Mouse (Mus musculus): ENCODE results near the gene Col5a1. TPM values are rescaled to one million over a fixed set of nuclear protein-coding genes. Genes with fewer than 3 reads are reported as not detected.

Gene Col5a1
- polyA plus RNA-seq, 1 experiment from 2014 or later: 10.9 TPM

DNA sequence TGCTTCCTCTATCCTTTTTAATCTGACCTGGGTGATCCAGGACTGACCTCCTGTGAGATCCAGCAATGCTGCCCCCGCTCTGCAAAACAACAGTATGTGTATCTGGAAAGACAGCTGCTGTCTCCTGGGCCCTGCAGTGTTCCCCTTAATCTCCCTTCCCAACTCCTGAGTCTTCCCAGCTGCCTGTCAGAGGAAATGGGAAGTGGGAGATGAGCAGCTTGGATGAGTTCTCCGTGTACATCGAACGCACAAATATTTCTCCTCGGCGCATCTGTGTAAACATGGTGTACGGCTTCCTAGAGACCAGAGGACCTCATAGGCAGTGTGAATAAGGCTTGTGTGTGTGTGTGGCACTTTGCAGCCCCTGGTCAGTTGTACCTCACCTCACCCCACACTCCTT lies 70.5 kb downstream of the Col5a1 start:
- TF ChIP-seq EP300 (IDR thresholded peaks at IDR 0.05; ENCODE audit: low read depth) (no peak), CTCF (IDR thresholded peaks at IDR 0.05; ENCODE audit: low read depth) (no peak)
- Histone ChIP-seq H3K4me3 (ENCODE audit: low read depth, low read length) (no peak overlapping the region), H3K27me3 (ENCODE audit: insufficient read depth, low read length) (no peaks in the 10 kb centered on the region), H3K36me3 (replicated peaks; ENCODE audit: insufficient read depth, low read length) (no peaks in the 10 kb centered on the region), H3K4me2 (ENCODE audit: low read depth, low read length) (no peak overlapping the region), H3K4me1 (ENCODE audit: insufficient read depth) (no peaks in the 10 kb centered on the region), H3K9ac (replicated peaks) (no peak overlapping the region), H3K27ac (ENCODE audit: low read depth) (no peak overlapping the region), H3K9me3 (ENCODE audit: low read length) (no peaks in the 10 kb centered on the region)
- ATAC-seq (no peak), DNase-seq (no peak)
- 88% methylated on average over 7 of the region's 7 CpGs for WGBS (ENCODE audit: insufficient replicate concordance)

DNA sequence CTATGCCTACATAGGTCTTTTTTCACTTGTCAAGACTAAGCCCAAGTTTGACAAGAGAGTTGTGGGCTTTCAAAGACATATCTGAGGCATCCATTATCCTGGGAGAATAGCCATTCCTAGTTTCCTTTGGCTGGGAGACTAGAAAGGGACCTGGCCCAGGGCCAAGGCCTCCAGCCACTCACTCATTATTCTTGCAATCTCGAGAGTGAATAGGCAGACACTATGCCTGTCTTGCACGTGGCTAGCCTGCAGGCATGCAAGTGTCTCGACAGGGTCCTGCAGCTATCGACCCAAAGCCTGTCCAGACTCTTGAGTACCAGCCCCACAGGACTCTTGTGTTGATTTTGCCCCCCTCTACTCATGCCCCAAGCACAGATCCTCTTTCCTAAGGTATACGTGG lies 71.0 kb downstream of the Col5a1 start:
- Histone ChIP-seq H3K27me3 (ENCODE audit: insufficient read depth, low read length) (no peaks in the 10 kb centered on the region), H3K4me1 (ENCODE audit: insufficient read depth) (no peaks in the 10 kb centered on the region), H3K36me3 (replicated peaks; ENCODE audit: insufficient read depth, low read length) (no peaks in the 10 kb centered on the region), H3K4me2 (ENCODE audit: low read depth, low read length) (no peak overlapping the region), H3K9me3 (ENCODE audit: low read length) (no peaks in the 10 kb centered on the region), H3K9ac (replicated peaks) (no peak overlapping the region), H3K4me3 (ENCODE audit: low read depth, low read length) (no peak overlapping the region), H3K27ac (ENCODE audit: low read depth) (no peak overlapping the region)
- no peak for TF ChIP-seq CTCF (IDR thresholded peaks at IDR 0.05; ENCODE audit: low read depth)
- TF ChIP-seq EP300 (IDR thresholded peaks at IDR 0.05; ENCODE audit: low read depth): no peak
- 62% methylated on average over 5 of the region's 5 CpGs for WGBS (ENCODE audit: insufficient replicate concordance)
- DNase-seq (no peak), ATAC-seq (no peak)

DNA sequence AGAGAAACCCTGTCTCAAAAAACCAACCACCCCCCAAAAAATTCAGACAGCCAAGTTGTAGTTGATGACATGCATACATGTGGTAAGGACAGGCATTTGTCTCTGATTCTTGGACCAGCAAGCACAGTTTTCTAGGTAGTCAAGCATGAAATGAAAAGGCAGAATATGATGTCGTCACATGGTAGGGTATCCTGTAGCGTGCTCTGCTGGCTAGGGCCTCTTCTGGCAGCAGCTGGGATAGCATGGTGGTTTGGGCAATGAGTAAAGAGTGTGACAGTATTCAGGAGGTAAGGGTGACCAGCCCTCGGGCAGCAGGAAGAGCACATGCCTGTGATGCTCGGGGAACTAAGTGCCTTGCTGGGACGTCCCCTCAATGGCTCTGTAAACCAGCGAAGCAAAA lies 73.0 kb downstream of the Col5a1 start:
- 49% methylated on average over 6 of the region's 6 CpGs for WGBS (ENCODE audit: insufficient replicate concordance)
- DNase-seq (no peak), ATAC-seq (no peak)
- Histone ChIP-seq H3K9ac (replicated peaks) (no peak overlapping the region), H3K27me3 (ENCODE audit: insufficient read depth, low read length) (no peaks in the 10 kb centered on the region), H3K36me3 (replicated peaks; ENCODE audit: insufficient read depth, low read length) (no peaks in the 10 kb centered on the region), H3K4me3 (ENCODE audit: low read depth, low read length) (no peak overlapping the region), H3K9me3 (ENCODE audit: low read length) (no peaks in the 10 kb centered on the region), H3K27ac (ENCODE audit: low read depth) (no peak overlapping the region), H3K4me2 (ENCODE audit: low read depth, low read length) (no peak overlapping the region), H3K4me1 (ENCODE audit: insufficient read depth) (no peaks in the 10 kb centered on the region)
- TF ChIP-seq CTCF (IDR thresholded peaks at IDR 0.05; ENCODE audit: low read depth) (peak; percentile 18; the same call in 1 of the 2 replicates), EP300 (IDR thresholded peaks at IDR 0.05; ENCODE audit: low read depth) (no peak)

DNA sequence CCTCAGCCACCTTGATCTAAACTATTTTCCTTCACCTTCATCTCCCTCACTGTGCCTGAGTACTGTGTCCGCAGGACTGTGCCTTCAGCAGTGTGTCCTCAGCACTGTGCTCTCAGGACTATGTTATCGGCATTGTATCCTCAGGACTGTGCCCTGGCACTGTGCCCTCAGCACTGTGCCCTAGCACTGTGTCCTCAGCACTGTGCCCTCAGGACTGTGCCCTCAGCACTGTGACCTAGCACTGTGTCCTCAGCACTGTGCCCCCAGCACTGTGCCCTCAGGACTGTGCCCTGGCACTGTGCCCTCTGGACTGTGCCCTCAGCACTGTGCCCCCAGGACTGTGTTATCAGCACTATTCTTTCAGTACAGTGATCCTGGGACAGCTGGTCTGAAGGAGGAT lies 75.0 kb downstream of the Col5a1 start:
- Histone ChIP-seq H3K4me3 (ENCODE audit: low read depth, low read length) (no peak overlapping the region), H3K27me3 (ENCODE audit: insufficient read depth, low read length) (no peaks in the 10 kb centered on the region), H3K4me1 (ENCODE audit: insufficient read depth) (no peaks in the 10 kb centered on the region), H3K9me3 (ENCODE audit: low read length) (no peaks in the 10 kb centered on the region), H3K27ac (ENCODE audit: low read depth) (no peak overlapping the region), H3K36me3 (replicated peaks; ENCODE audit: insufficient read depth, low read length) (no peaks in the 10 kb centered on the region), H3K4me2 (ENCODE audit: low read depth, low read length) (no peak overlapping the region), H3K9ac (replicated peaks) (no peak overlapping the region)
- ATAC-seq (no peak), DNase-seq (no peak)
- no peak for TF ChIP-seq EP300 (IDR thresholded peaks at IDR 0.05; ENCODE audit: low read depth)
- no peak for TF ChIP-seq CTCF (IDR thresholded peaks at IDR 0.05; ENCODE audit: low read depth)
- whole genome bisulfite sequencing (ENCODE audit: insufficient replicate concordance): 86% methylated on average over 2 of the region's 2 CpGs

DNA sequence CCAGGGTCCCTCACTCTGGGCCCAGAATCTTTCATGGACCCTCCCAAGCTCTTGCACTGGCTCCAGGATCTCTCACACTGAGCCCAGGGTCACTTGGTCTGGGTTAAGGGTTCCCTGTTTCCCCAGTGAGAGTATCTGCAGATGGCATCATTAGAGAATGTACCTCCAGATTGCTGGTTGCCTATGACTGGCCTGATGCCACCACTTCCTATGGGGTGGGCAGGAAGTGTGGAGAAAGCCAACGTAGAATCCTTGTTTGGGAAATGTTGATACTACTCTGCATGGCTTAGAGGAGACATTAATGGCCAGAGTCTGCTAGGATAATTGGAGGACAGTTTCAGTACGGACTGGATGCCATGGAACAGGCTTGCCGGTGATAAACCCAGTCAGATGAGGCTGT lies 76.2 kb downstream of the Col5a1 start:
- Histone ChIP-seq H3K9ac (replicated peaks) (no peak overlapping the region), H3K27me3 (ENCODE audit: insufficient read depth, low read length) (no peaks in the 10 kb centered on the region), H3K36me3 (replicated peaks; ENCODE audit: insufficient read depth, low read length) (no peaks in the 10 kb centered on the region), H3K27ac (ENCODE audit: low read depth) (no peak overlapping the region), H3K4me2 (ENCODE audit: low read depth, low read length) (no peak overlapping the region), H3K9me3 (ENCODE audit: low read length) (no peaks in the 10 kb centered on the region), H3K4me3 (ENCODE audit: low read depth, low read length) (no peak overlapping the region), H3K4me1 (ENCODE audit: insufficient read depth) (no peaks in the 10 kb centered on the region)
- ATAC-seq: no peak
- WGBS (ENCODE audit: insufficient replicate concordance): 67% methylated on average over 3 of the region's 3 CpGs
- no peak for TF ChIP-seq EP300 (IDR thresholded peaks at IDR 0.05; ENCODE audit: low read depth)
- no peak for TF ChIP-seq CTCF (IDR thresholded peaks at IDR 0.05; ENCODE audit: low read depth)
- DNase-seq: no peak

DNA sequence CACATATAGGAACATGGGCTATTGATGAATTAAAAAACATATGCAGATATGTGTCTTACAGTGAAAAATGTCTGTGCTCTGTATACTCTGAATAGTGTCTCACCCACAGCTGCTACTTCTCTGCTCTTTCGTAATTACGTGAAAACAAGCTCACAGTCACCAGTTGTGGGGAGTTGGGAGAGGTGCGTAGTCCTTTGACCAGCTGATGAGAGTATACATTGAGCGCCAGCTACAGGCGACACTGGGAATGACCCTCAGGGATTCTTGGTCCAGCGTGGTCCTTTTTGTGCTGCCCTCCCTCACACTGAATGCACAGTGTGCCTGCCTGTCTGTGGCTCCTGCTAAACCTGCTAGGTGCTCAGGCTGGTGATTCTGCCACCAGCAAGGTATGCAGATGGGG lies 82.9 kb downstream of the Col5a1 start:
- Histone ChIP-seq H3K27me3 (ENCODE audit: insufficient read depth, low read length) (no peaks in the 10 kb centered on the region), H3K4me2 (ENCODE audit: low read depth, low read length) (no peak overlapping the region), H3K27ac (ENCODE audit: low read depth) (no peak overlapping the region), H3K4me3 (ENCODE audit: low read depth, low read length) (no peak overlapping the region), H3K9me3 (ENCODE audit: low read length) (no peaks in the 10 kb centered on the region), H3K4me1 (ENCODE audit: insufficient read depth) (no peaks in the 10 kb centered on the region), H3K9ac (replicated peaks) (no peak overlapping the region), H3K36me3 (replicated peaks; ENCODE audit: insufficient read depth, low read length) (no peaks in the 10 kb centered on the region)
- peak; percentile 45 for DNase-seq
- ATAC-seq: no peak
- no peak for TF ChIP-seq EP300 (IDR thresholded peaks at IDR 0.05; ENCODE audit: low read depth)
- peak; percentile 74 for TF ChIP-seq CTCF (IDR thresholded peaks at IDR 0.05; ENCODE audit: low read depth)
- WGBS (ENCODE audit: insufficient replicate concordance): 10% methylated on average over 6 of the region's 6 CpGs

DNA sequence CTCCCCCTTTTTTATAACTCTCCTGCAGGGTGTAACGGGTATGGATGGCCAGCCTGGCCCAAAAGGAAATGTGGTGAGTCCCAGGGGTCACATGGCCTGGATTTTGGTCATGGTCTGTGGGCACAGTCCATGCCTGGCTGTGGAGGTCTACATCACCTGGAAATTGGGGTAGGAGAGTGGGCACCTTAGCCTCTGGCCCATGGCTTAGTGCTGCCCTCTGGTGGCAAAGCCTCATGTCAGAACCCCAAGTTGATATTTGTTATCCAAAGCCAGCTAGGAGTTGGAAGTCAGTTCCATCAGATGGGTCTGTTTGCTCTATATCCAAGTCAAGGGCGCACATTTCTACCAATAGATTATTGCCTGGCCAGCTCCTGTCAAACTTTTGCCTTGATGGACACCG lies 87.6 kb downstream of the Col5a1 start:
- WGBS (ENCODE audit: insufficient replicate concordance): 52% methylated on average over 3 of the region's 3 CpGs
- 0 out of 2 replicates have a peak, but pooled peaks cover 8% of the 10 kb centered on the region for H3K4me1 ChIP-seq (ENCODE audit: insufficient read depth)
- no peaks in the 10 kb centered on the region for H3K36me3 ChIP-seq (replicated peaks; ENCODE audit: insufficient read depth, low read length)
- no peaks in the 10 kb centered on the region for H3K27me3 ChIP-seq (ENCODE audit: insufficient read depth, low read length)
- peak; percentile 91 for TF ChIP-seq CTCF (IDR thresholded peaks at IDR 0.05; ENCODE audit: low read depth)
- TF ChIP-seq EP300 (IDR thresholded peaks at IDR 0.05; ENCODE audit: low read depth): no peak
- H3K4me2 ChIP-seq (ENCODE audit: low read depth, low read length): no peak overlapping the region
- H3K9ac ChIP-seq (replicated peaks): no peak overlapping the region
- ATAC-seq: no peak
- H3K9me3 ChIP-seq (ENCODE audit: low read length): no peaks in the 10 kb centered on the region
- H3K4me3 ChIP-seq (ENCODE audit: low read depth, low read length): no peak overlapping the region
- no peak overlapping the region for H3K27ac ChIP-seq (ENCODE audit: low read depth)
- DNase-seq: peak; percentile 76
